Mouse (Mus musculus) small intestine, adult 2 months (tissue): Measurements from ENCODE around the gene Arid3a. TPM values are rescaled to one million over a fixed set of nuclear protein-coding genes. Genes with fewer than 3 reads are reported as not detected.

Experiments used
- H3K27ac ChIP-seq: fragments of 200-500 bp; 2 replicates; pipeline ENCODE4 v1.5.1; 2012; ENCODE audit warnings: low read depth, low read length, control low read depth, inconsistent platforms; ENCODE audit not compliant: insufficient read depth
- H3K27me3 ChIP-seq: fragments of 200-500 bp; 2 replicates; pipeline ENCODE4 v1.6.1; 2012; ENCODE audit warnings: mild to moderate bottlenecking, moderate library complexity, low read length, inconsistent platforms; ENCODE audit not compliant: control insufficient read depth, insufficient read depth
- H3K36me3 ChIP-seq: fragments of 200-500 bp; 2 replicates; pipeline ENCODE4 v1.6.1; 2012; ENCODE audit warnings: mild to moderate bottlenecking, low read length, control low read depth, inconsistent platforms; ENCODE audit not compliant: control insufficient read depth, insufficient read depth
- H3K4me1 ChIP-seq: fragments of 200-500 bp; 2 replicates; pipeline ENCODE4 v1.6.1; 2012; ENCODE audit warnings: low read length, inconsistent platforms, mixed read lengths; ENCODE audit not compliant: control insufficient read depth, insufficient read depth, insufficient read length
- H3K4me3 ChIP-seq: fragments of 200-500 bp; 2 replicates; pipeline ENCODE4 v1.5.1; 2012; ENCODE audit warnings: low read depth, mild to moderate bottlenecking, control low read depth, inconsistent platforms, low read length, moderate library complexity
- CTCF ChIP-seq: fragments of 200-500 bp; IDR thresholded peaks from 2 replicates; pipeline ENCODE4 v1.5.1; 2012; ENCODE audit warnings: low read depth, mild to moderate bottlenecking, control low read depth, inconsistent platforms, low read length, moderate library complexity, mixed read lengths; ENCODE audit not compliant: insufficient replicate concordance, insufficient read length; ENCODE audit errors: extremely low read depth
- POLR2A ChIP-seq: fragments of 200-500 bp; IDR thresholded peaks from 2 replicates; pipeline ENCODE4 v1.6.1; 2012; ENCODE audit warnings: low read depth, mild to moderate bottlenecking, control low read depth, inconsistent platforms, low read length, moderate library complexity
- WGBS: fragments of 180-500 bp; shearing (Covaris S2); methylation state at CpG from one replicate; pipeline ENCODE4 v1.1.7; 2018; 5-methylcytosine and 5-hydroxymethylcytosine counted together
- polyA plus RNA-seq: library from polyadenylated mRNA; depleted of rRNA; stranded (reverse); fragments of >200 nt; gene quantifications from 2 replicates; pipeline ENCODE4 v1.2.3, GENCODE M21; 2012

The Arid3a gene
- polyA plus RNA-seq, 1 experiment: 23.9 TPM

- peak within 1 kb of the TSS; percentile 77 for H3K4me3 ChIP-seq
- peaks cover 30% of the 10 kb centered on the region for H3K4me1 ChIP-seq
- H3K27me3 ChIP-seq: peaks cover 12% of the 10 kb centered on the region; the same call in 1 of the 2 replicates
- 1% methylated on average over 42 of the region's 42 CpGs for whole genome bisulfite sequencing
- TF ChIP-seq CTCF: no peak
- TF ChIP-seq POLR2A: peak; percentile 91
- H3K36me3 ChIP-seq: 0 out of 2 replicates have a peak, but pooled peaks cover 2% of the 10 kb centered on the region
- H3K27ac ChIP-seq: peak within 1 kb of the TSS; percentile 31
Measured at GRCm38 (mm10) chr10:79916808-79917531, 9.9 kb upstream of the Arid3a start, which contains the start of gene Kiss1r. Gene Kiss1r (plus strand): TSS chr10:79916971.

DNA sequence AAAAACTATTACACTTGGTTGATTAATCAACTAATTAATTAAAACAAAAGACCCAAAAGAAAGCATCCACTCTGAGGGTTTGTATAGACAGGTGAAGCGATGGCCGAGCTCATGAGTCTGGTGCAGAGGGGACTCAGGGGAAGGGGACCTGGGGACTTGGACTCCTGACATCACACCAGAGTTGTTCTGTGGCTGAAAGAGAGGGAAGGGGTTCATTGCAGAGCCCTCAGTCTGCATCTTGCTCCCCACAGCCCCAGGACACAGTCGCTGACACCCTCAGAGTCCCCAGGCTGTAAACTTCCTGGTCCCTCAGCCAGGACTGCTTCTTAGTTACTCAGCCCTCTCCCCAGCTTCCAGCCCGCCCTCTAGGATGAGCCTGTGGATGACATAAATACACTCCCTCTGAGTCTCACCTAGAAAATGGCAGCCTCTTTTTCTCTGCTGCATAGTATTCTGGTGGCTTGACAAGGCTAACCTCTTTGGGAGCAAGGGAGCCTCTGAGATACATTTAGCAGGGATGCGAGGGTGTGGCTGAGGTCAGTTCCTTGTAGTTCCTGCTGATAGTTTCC is 9.2 kb upstream of the Arid3a start:
- Histone ChIP-seq H3K36me3 (no peaks in the 10 kb centered on the region), H3K27ac (no peak overlapping the region; the same call in 1 of the 2 replicates), H3K27me3 (peaks cover 12% of the 10 kb centered on the region; the same call in 1 of the 2 replicates), H3K4me3 (no peak overlapping the region), H3K4me1 (peaks cover 30% of the 10 kb centered on the region)
- TF ChIP-seq POLR2A (no peak), CTCF (no peak)
- 79% methylated on average over 5 of the region's 5 CpGs for WGBS

DNA sequence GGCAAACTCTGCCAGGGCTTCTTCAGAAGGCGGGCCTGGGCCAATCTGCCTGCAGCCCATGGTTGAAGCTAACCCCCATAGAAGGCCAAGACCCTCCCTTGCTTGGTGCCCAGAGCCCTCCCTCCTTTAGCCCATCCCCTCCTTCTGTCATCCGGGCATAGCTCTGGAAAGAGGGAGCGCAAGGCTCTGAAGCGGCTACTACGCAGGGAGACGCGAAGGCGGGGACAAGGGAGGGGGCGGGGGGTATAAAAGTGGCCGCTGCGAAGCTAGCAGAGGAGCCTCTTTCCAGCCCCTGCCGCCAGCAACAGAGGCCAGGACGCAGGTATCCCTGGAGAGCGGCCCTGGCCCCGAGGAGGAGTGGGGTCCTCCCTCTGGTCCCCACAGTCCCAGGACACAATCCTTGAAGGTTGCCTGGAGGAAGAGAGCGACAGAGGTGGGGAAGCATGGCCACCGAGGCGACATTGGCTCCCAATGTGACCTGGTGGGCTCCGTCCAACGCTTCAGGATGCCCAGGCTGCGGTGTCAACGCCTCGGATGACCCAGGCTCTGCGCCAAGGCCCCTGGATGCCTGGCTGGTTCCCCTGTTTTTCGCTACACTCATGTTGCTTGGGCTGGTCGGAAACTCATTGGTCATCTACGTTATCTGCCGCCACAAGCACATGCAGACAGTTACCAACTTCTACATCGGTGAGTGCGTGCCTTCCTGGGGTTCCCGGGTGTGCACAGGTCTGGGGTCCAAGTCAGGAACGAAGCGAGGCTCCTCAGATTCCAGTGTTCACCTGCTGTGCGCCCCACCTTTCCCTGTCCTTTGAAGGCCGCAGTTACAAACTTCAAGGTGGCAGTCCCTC is 8.4 kb upstream of the Arid3a start:
- Histone ChIP-seq H3K27ac (no peak overlapping the region), H3K4me1 (peaks cover 30% of the 10 kb centered on the region), H3K4me3 (peak overlapping the region; percentile 48), H3K27me3 (peaks cover 12% of the 10 kb centered on the region; the same call in 1 of the 2 replicates), H3K36me3 (no peaks in the 10 kb centered on the region)
- TF ChIP-seq POLR2A (no peak), CTCF (no peak)
- 60% methylated on average over 35 of the region's 35 CpGs for WGBS

GRCm38 (mm10) chr10:79919251-79919849 is 7.5 kb upstream of the Arid3a start:
- Histone ChIP-seq H3K4me1 (peaks cover 28% of the 10 kb centered on the region), H3K36me3 (no peaks in the 10 kb centered on the region), H3K27me3 (peaks cover 12% of the 10 kb centered on the region; the same call in 1 of the 2 replicates), H3K27ac (no peak overlapping the region), H3K4me3 (0 out of 2 replicates have a peak overlapping the region, but pooled peaks have one; percentile 4)
- TF ChIP-seq CTCF: no peak
- TF ChIP-seq POLR2A: no peak
- WGBS: 12% methylated on average over 21 of the region's 21 CpGs

- no peak overlapping the region for H3K27ac ChIP-seq
- H3K4me1 ChIP-seq: peaks cover 22% of the 10 kb centered on the region
- peaks cover 12% of the 10 kb centered on the region; the same call in 1 of the 2 replicates for H3K27me3 ChIP-seq
- 42% methylated on average over 26 of the region's 26 CpGs for WGBS
- no peak for TF ChIP-seq POLR2A
- no peak for TF ChIP-seq CTCF
- H3K36me3 ChIP-seq: no peaks in the 10 kb centered on the region
- H3K4me3 ChIP-seq: no peak overlapping the region
Measured at GRCm38 (mm10) chr10:79920056-79920890, 6.6 kb upstream of the Arid3a start.

- Histone ChIP-seq H3K27me3 (peaks cover 12% of the 10 kb centered on the region; the same call in 1 of the 2 replicates), H3K4me1 (peaks cover 19% of the 10 kb centered on the region), H3K4me3 (peak within 1 kb of the TSS; percentile 35), H3K27ac (no peak within 1 kb of the TSS), H3K36me3 (no peaks in the 10 kb centered on the region)
- WGBS: 2% methylated on average over 41 of the region's 41 CpGs
- TF ChIP-seq POLR2A (no peak), CTCF (no peak)
Measured at GRCm38 (mm10) chr10:79920958-79921535, 5.8 kb upstream of the Arid3a start, which contains the start of gene R3hdm4. Gene R3hdm4 (minus strand): TSS chr10:79921208.
